Mouse (Mus musculus) common myeloid progenitor, adult 5-6 weeks (primary cell): ENCODE measurements around the gene Tssk1. TPM values are rescaled to one million over a fixed set of nuclear protein-coding genes. Genes with fewer than 3 reads are reported as not detected.

ENCODE experiments used
- ATAC-seq: replicated peaks from 2 replicates; pipeline ENCODE4 v1.8.0; 2016; ENCODE audit warnings: low read depth, mild to moderate bottlenecking, moderate TSS enrichment, inconsistent platforms; ENCODE audit not compliant: poor library complexity, severe bottlenecking
- total RNA-seq: library from RNA; stranded (forward); fragments of 200-1000, 187-1606 nt; gene quantifications from 2 replicates; pipeline ENCODE4 v1.2.3, GENCODE M21; 2017

Tssk1 gene
- total RNA-seq, 1 experiment from 2014 or later: not detected

DNA sequence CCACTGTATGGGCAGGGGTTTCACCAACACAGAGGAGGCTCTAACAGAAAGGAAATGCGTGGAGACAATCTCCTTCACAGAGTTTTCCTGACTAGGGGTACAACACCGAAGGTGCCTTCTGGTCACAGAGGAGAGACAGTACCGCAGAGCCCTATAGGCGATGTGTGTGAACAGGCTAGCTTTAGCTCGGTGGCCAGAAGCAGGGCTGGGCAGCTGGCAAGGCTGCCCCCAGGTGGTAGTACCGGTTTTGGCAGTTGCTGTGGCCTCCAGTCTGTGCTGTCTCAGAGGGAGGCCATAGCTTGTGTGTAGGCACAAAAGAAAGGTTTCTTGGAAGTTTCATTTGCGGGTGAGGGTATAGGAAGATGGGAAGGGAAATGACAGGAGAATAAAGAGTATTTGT is 44.8 kb downstream of the Tssk1 start:
- peak; percentile 92 for ATAC-seq

DNA sequence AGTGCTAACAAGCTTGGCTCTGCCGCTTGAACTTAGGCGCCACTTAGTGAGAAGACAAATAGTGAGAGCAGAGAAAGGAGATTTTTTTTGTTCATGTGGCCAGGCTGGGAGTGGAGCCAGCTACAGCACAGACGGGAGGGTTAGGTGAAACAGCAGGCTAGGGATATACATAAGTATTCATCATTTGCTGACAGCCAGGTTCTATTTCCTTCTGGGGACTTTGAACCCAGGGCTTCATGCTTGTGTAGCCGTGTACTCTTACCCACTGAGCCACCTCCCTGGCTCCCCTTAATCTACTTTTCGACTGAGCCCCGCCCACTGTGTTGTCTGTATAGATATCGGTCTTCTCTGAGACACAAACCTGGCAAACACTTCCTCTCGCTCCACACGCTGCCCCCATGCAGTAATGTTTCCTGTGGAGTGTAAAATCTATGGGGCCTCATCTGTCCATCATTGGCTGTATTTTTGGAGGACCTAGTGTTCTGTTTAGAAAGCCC is 45.3 kb downstream of the Tssk1 start:
- peak; percentile 51 for ATAC-seq

DNA sequence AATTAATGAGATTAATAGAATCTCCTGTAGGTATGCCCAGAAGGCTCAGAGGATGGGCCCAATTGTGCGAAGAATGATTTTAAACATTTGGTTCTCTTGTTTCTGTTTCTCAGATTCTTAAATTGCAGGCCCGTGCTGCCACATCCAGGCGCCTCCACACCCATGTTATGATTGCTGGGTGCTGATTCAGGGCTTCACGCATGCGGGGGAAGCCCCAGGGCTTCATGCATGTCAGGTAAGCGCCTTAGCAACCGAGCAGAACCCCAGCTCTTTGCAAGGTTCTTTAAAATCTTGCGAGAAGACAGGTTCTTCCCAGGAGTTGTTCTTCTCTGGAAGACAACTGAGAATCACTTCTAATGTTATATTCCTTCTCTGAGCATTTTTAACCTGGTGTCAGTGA is 49.4 kb downstream of the Tssk1 start:
- no peak for ATAC-seq

DNA sequence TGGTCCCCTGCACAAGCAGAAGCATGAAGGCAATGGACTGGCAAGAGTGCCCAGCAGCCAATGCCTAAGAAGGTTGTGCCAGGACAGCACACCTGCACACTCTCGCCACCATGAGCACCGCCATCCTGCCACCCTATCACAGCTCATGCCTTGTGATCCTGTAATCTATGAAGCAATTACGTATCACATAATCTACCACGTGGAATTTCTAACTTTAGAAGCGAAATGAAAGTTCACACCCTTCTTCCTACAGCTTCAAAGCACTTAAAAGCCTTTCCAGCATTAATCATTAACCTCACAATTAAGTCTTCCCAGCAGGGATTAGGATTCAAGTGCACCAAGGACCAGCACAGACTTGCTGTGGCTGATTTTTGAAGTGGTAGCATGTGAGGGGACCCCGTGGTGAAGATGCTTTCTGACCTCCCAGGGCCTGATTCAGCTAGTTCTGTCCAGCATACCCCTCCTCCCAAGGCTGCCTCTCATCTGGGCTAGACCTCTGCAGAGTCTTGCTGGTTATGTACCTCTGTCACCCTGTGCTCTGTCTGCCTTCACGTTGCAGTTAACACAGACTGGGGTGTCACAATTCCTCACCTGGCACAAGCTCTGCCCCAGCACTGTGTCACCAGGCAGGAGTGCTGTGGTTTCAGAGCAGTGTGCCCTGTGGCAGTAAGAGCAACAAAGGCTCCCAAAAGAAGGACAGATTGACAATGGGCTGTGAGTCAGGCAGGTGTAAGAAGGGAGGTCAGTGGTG is 51.2 kb downstream of the Tssk1 start:
- ATAC-seq: no peak

Other genes with a start within 250 kb of the Tssk1 start
- 2.2 and 4.4 TPM in 2 replicates for gene Ccdc74a, start 247.8 kb upstream of the Tssk1 start, total RNA-seq
- 21.4 and 30.8 TPM in 2 replicates for gene Med15, start 161.3 kb upstream of the Tssk1 start, total RNA-seq
- gene Klhl22, start 134.6 kb upstream of the Tssk1 start, total RNA-seq: 27.0 and 33.2 TPM in 2 replicates
- not detected in 2 replicates for gene Scarf2, start 96.9 kb upstream of the Tssk1 start, total RNA-seq
- not detected in 2 replicates for gene B830017H08Rik, start 61.1 kb upstream of the Tssk1 start, total RNA-seq
- gene Car15, start 55.9 kb upstream of the Tssk1 start, total RNA-seq: 5.4 TPM in 1 of 2 replicates, not detected in the other
- gene Gm20518, start 2.6 kb upstream of the Tssk1 start, total RNA-seq: 1.1 TPM in 1 of 2 replicates, not detected in the other
- gene Dgcr2, start 4.3 kb downstream of the Tssk1 start, total RNA-seq: 29.4 and 43.8 TPM in 2 replicates
- gene Tssk2, start 4.4 kb downstream of the Tssk1 start, total RNA-seq: not detected in 2 replicates
- 14.4 and 37.0 TPM in 2 replicates for gene Ess2, start 17.1 kb downstream of the Tssk1 start, total RNA-seq
- gene Gsc2, start 20.8 kb downstream of the Tssk1 start, total RNA-seq: not detected in 2 replicates
- 58.6 and 63.7 TPM in 2 replicates for gene Slc25a1, start 34.0 kb downstream of the Tssk1 start, total RNA-seq
- not detected in 2 replicates for gene Vpreb2, start 86.2 kb downstream of the Tssk1 start, total RNA-seq
- 17.8 and 20.9 TPM in 2 replicates for gene Dgcr6, start 158.6 kb downstream of the Tssk1 start, total RNA-seq
- 48.6 and 59.7 TPM in 2 replicates for gene Prodh, start 196.0 kb downstream of the Tssk1 start, total RNA-seq
- 1.3 and 2.6 TPM in 2 replicates for gene Rtn4r, start 233.4 kb downstream of the Tssk1 start, total RNA-seq